Mouse (Mus musculus) embryonic fibroblast, embryonic 13.5 days (primary cell): ENCODE results near the gene Gabrr1.

Source experiments
- CTCF ChIP-seq: IDR thresholded peaks from 2 replicates; pipeline ENCODE4 v1.5.1; 2011; ENCODE audit warnings: mild to moderate bottlenecking, control low read depth, low read length, moderate library complexity, borderline replicate concordance; ENCODE audit not compliant: insufficient read depth
- POLR2A ChIP-seq: IDR thresholded peaks from 2 replicates; pipeline ENCODE4 v1.6.1; 2011; ENCODE audit warnings: low read depth, mild to moderate bottlenecking, control low read depth, low read length, moderate library complexity

DNA sequence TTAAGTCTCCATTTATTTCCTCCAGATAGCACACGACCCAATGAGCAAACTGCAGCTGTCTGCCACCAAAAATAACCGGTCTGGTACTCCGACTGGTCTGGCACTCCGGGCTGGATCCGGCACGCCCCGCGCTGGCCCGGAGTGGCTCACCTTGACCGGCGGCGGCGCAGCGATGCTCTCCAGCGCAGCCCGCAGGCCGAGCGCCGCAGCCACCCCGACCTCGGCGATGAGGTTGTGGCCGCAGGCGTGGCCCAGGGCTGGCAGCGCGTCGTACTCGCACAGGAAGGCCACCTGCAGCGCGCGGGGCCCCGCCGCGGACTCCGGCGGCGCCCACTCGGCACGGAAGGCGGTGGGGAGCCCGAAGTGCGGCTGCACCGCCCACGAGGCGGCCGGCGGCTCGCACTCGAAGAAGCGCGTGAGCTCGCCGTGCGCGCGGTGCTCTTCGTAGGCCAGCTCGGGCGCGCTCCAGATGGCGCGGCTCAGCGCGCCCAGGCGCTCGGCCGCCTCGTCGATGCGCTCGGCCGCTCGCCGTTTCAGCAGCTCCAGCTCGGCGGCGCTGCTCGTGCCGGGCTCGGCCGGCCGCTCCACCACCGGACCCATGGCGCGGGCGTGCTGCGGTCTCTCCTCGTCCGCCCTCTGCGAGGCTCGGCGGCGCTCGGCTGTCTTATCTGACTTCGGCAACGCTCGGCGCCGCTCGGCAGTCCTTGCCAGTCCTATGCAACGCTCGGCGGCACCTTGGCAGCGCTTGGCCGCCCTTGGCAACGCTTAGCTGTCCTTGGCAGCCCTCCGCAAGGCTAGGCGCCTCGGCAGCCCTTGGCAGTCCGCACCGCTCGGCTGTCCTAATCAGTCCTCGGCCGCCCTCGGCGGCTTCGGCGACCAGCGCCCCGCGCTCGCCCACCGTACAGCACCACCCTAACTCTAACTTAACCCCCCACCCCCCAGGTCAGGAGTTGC, 56.7 kb downstream of the Gabrr1 start:
- TF ChIP-seq CTCF (no peak), POLR2A (no peak)
